Mouse (Mus musculus) limb, embryonic 11.5 days (tissue): ENCODE measurements around the gene Tmem159. TPM values are rescaled to one million over a fixed set of nuclear protein-coding genes. Genes with fewer than 3 reads are reported as not detected.
A peak's percentile ranks its signal among the peaks of the same experiment; 100 is the strongest.

Experiments
- ATAC-seq: fragments of 200-750 bp; cut with Nextera tagmentation; 2 replicates; pipeline ENCODE4 v1.8.0; 2017; ENCODE audit warnings: low read depth; ENCODE audit not compliant: insufficient number of reproducible peaks, low FRiP score, low TSS enrichment
- DNase-seq: peaks from one replicate; pipeline ENCODE4 v3.0.0-alpha.2; 2015; ENCODE audit warnings: low spot score
- H3K27ac ChIP-seq: fragments of 300-500 bp; sonication (generic); replicated peaks from 2 replicates; pipeline ENCODE4 v1.5.1; 2014; ENCODE audit warnings: low read depth, mild to moderate bottlenecking, low read length
- H3K27me3 ChIP-seq: fragments of 300-500 bp; sonication (generic); 2 replicates; pipeline ENCODE4 v1.6.1; 2014; ENCODE audit warnings: mild to moderate bottlenecking, low read length, mixed read lengths; ENCODE audit not compliant: control insufficient read depth, insufficient read depth
- H3K36me3 ChIP-seq: fragments of 300-500 bp; sonication (generic); 2 replicates; pipeline ENCODE4 v1.6.1; 2014; ENCODE audit warnings: mild to moderate bottlenecking, low read length, moderate library complexity, mixed read lengths; ENCODE audit not compliant: control insufficient read depth, insufficient read depth
- H3K4me1 ChIP-seq: fragments of 300-500 bp; sonication (generic); 2 replicates; pipeline ENCODE4 v1.6.1; 2014; ENCODE audit warnings: low read length, mixed read lengths; ENCODE audit not compliant: control insufficient read depth, insufficient read depth
- H3K4me2 ChIP-seq: fragments of 300-500 bp; sonication (generic); 2 replicates; pipeline ENCODE4 v1.6.1; 2014; ENCODE audit warnings: low read depth, mild to moderate bottlenecking, moderate library complexity; ENCODE audit not compliant: severe bottlenecking
- H3K4me3 ChIP-seq: fragments of 300-500 bp; sonication (generic); 2 replicates; pipeline ENCODE4 v1.5.1; 2014; ENCODE audit warnings: low read depth, low read length
- H3K9ac ChIP-seq: fragments of 300-500 bp; sonication (generic); 2 replicates; pipeline ENCODE4 v1.6.1; 2014; ENCODE audit warnings: mild to moderate bottlenecking, low read length
- H3K9me3 ChIP-seq: fragments of 300-500 bp; sonication (generic); 2 replicates; pipeline ENCODE4 v1.6.1; 2016; ENCODE audit warnings: low read length; ENCODE audit not compliant: control insufficient read depth
- WGBS: fragments of 180-500 bp; shearing (Covaris S2); extraction: QIAGEN DNeasy Blood & Tissue Kit; methylation state at CpG from one replicate; pipeline ENCODE4 v1.1.7; 2014; 5-methylcytosine and 5-hydroxymethylcytosine counted together
- polyA plus RNA-seq: library from polyadenylated mRNA; unstranded; fragments of >200 nt; fragmentation: Nextera tagmentation; extraction: Ambion mirVana; gene quantifications from 2 replicates; pipeline ENCODE4 v1.2.1, GENCODE M21; 2014

Tmem159 gene
- polyA plus RNA-seq, 1 experiment from 2014 or later = 15.6 TPM

GRCm38 (mm10) chr7:120095180-120095579 is 7.0 kb upstream of the Tmem159 start, which contains the start of gene Dnah3:
Gene Dnah3 (minus strand): TSS chr7:120095280.
- no peak for DNase-seq
- WGBS = 91% methylated on average over 6 of the region's 6 CpGs
- no peak for ATAC-seq
- H3K36me3 ChIP-seq = no peaks in the 10 kb centered on the region
- H3K4me1 ChIP-seq = no peaks in the 10 kb centered on the region
- no peak within 1 kb of the TSS for H3K4me3 ChIP-seq
- H3K27me3 ChIP-seq = no peaks in the 10 kb centered on the region
- H3K9me3 ChIP-seq = no peaks in the 10 kb centered on the region
- H3K27ac ChIP-seq = no peak within 1 kb of the TSS
- H3K9ac ChIP-seq = no peak within 1 kb of the TSS
- no peak within 1 kb of the TSS for H3K4me2 ChIP-seq

GRCm38 (mm10) chr7:120097845-120098244 is 4.3 kb upstream of the Tmem159 start:
- Histone ChIP-seq H3K27me3 (no peaks in the 10 kb centered on the region), H3K27ac (no peak overlapping the region), H3K4me3 (no peak overlapping the region), H3K9ac (no peak overlapping the region), H3K36me3 (no peaks in the 10 kb centered on the region), H3K4me1 (no peaks in the 10 kb centered on the region), H3K9me3 (no peaks in the 10 kb centered on the region), H3K4me2 (no peak overlapping the region)
- WGBS = 9% methylated on average over 7 of the region's 7 CpGs
- peak; percentile 72 for DNase-seq
- 0 out of 2 replicates have a peak, but pooled peaks have one; percentile 45 for ATAC-seq

- ATAC-seq (no peak), DNase-seq (peak; percentile 80)
- Histone ChIP-seq H3K4me1 (no peaks in the 10 kb centered on the region), H3K9me3 (no peaks in the 10 kb centered on the region), H3K36me3 (no peaks in the 10 kb centered on the region), H3K27ac (no peak overlapping the region), H3K4me3 (no peak overlapping the region), H3K27me3 (no peaks in the 10 kb centered on the region), H3K4me2 (no peak overlapping the region), H3K9ac (no peak overlapping the region)
- WGBS = 23% methylated on average over 9 of the region's 9 CpGs
Observed at GRCm38 (mm10) chr7:120098403-120098802, 3.8 kb upstream of the Tmem159 start.

GRCm38 (mm10) chr7:120103019-120103567 is 940 bp downstream of the Tmem159 start:
- Histone ChIP-seq H3K9me3 (no peaks in the 10 kb centered on the region), H3K4me3 (peak overlapping the region; percentile 57), H3K4me2 (peak overlapping the region; percentile 69), H3K4me1 (no peaks in the 10 kb centered on the region), H3K9ac (peak overlapping the region; percentile 65), H3K27ac (no peak overlapping the region), H3K27me3 (no peaks in the 10 kb centered on the region), H3K36me3 (no peaks in the 10 kb centered on the region)
- ATAC-seq (peak; percentile 40; the same call in 1 of the 2 replicates), DNase-seq (peak; percentile 51)
- WGBS = under 1% methylated on average over 25 of the region's 25 CpGs

- WGBS = 82% methylated on average over 3 of the region's 3 CpGs
- Histone ChIP-seq H3K9me3 (no peaks in the 10 kb centered on the region), H3K4me3 (no peak overlapping the region), H3K36me3 (no peaks in the 10 kb centered on the region), H3K4me2 (no peak overlapping the region), H3K9ac (no peak overlapping the region), H3K4me1 (no peaks in the 10 kb centered on the region), H3K27me3 (no peaks in the 10 kb centered on the region), H3K27ac (no peak overlapping the region)
- DNase-seq (no peak), ATAC-seq (no peak)
Observed at GRCm38 (mm10) chr7:120104975-120105374, 2.8 kb downstream of the Tmem159 start.

GRCm38 (mm10) chr7:120106356-120106755 is 4.2 kb downstream of the Tmem159 start:
- ATAC-seq (no peak), DNase-seq (no peak)
- no peak overlapping the region for H3K4me2 ChIP-seq
- no peak overlapping the region for H3K27ac ChIP-seq
- no peak overlapping the region for H3K9ac ChIP-seq
- no peak overlapping the region for H3K4me3 ChIP-seq
- H3K36me3 ChIP-seq = no peaks in the 10 kb centered on the region
- H3K9me3 ChIP-seq = no peaks in the 10 kb centered on the region
- no peaks in the 10 kb centered on the region for H3K27me3 ChIP-seq
- no peaks in the 10 kb centered on the region for H3K4me1 ChIP-seq
- 74% methylated on average over 2 of the region's 2 CpGs for WGBS

- H3K9me3 ChIP-seq = no peaks in the 10 kb centered on the region
- no peak overlapping the region for H3K4me3 ChIP-seq
- no peaks in the 10 kb centered on the region for H3K27me3 ChIP-seq
- no peak overlapping the region for H3K27ac ChIP-seq
- DNase-seq (no peak), ATAC-seq (no peak)
- no peaks in the 10 kb centered on the region for H3K4me1 ChIP-seq
- H3K9ac ChIP-seq = no peak overlapping the region
- no peaks in the 10 kb centered on the region for H3K36me3 ChIP-seq
- no peak overlapping the region for H3K4me2 ChIP-seq
- WGBS = 77% methylated on average over 5 of the region's 5 CpGs
Observed at GRCm38 (mm10) chr7:120109676-120110075, 7.5 kb downstream of the Tmem159 start.

GRCm38 (mm10) chr7:120116976-120117375 is 14.8 kb downstream of the Tmem159 start:
- Histone ChIP-seq H3K4me2 (no peak overlapping the region), H3K36me3 (no peaks in the 10 kb centered on the region), H3K4me3 (no peak overlapping the region), H3K9me3 (no peaks in the 10 kb centered on the region), H3K4me1 (no peaks in the 10 kb centered on the region), H3K27ac (no peak overlapping the region), H3K9ac (no peak overlapping the region), H3K27me3 (no peaks in the 10 kb centered on the region)
- ATAC-seq = no peak
- DNase-seq = no peak
- WGBS = 89% methylated on average over 5 of the region's 5 CpGs

- H3K4me2 ChIP-seq = no peak overlapping the region
- no peak overlapping the region for H3K9ac ChIP-seq
- no peak for ATAC-seq
- H3K27me3 ChIP-seq = no peaks in the 10 kb centered on the region
- no peaks in the 10 kb centered on the region for H3K4me1 ChIP-seq
- WGBS = 27% methylated on average over 6 of the region's 6 CpGs
- H3K36me3 ChIP-seq = no peaks in the 10 kb centered on the region
- H3K27ac ChIP-seq = no peak overlapping the region
- no peak overlapping the region for H3K4me3 ChIP-seq
- no peak for DNase-seq
- no peaks in the 10 kb centered on the region for H3K9me3 ChIP-seq
Observed at GRCm38 (mm10) chr7:120117529-120117928, 15.4 kb downstream of the Tmem159 start.
